Mouse (Mus musculus) cerebellum, adult 9-10 months (tissue): ENCODE measurements around the gene Rbbp6.

Experiments
- DNase-seq: peaks from one replicate; pipeline ENCODE4 v3.0.0; 2022

Gene Rbbp6

GRCm38 (mm10) chr7:122965386-122965785, at the start of gene Rbbp6:
Gene Rbbp6 (plus strand): TSS chr7:122965686.
- DNase-seq = no peak

- DNase-seq = peak; percentile 46
These were observed 45.5 kb upstream of the Rbbp6 start for GRCm38 (mm10) chr7:122919728-122920582.

GRCm38 (mm10) chr7:122921537-122921936, 43.9 kb upstream of the Rbbp6 start:
- no peak for DNase-seq

GRCm38 (mm10) chr7:122924256-122924655, 41.2 kb upstream of the Rbbp6 start:
- no peak for DNase-seq

GRCm38 (mm10) chr7:122930494-122930893, 35.0 kb upstream of the Rbbp6 start:
- DNase-seq = no peak

- no peak for DNase-seq
These were observed 33.3 kb upstream of the Rbbp6 start for GRCm38 (mm10) chr7:122932171-122932570.

- no peak for DNase-seq
These were observed 28.9 kb upstream of the Rbbp6 start for GRCm38 (mm10) chr7:122936626-122937025.

GRCm38 (mm10) chr7:122938197-122938596, 27.3 kb upstream of the Rbbp6 start:
- DNase-seq = no peak

- no peak for DNase-seq
These were observed 26.3 kb upstream of the Rbbp6 start for GRCm38 (mm10) chr7:122939181-122939580.

- DNase-seq = no peak
These were observed 25.0 kb upstream of the Rbbp6 start for GRCm38 (mm10) chr7:122940371-122941075.

- DNase-seq = no peak
These were observed 23.4 kb upstream of the Rbbp6 start for GRCm38 (mm10) chr7:122942111-122942510.

- DNase-seq = peak; percentile 90
These were observed 20.3 kb upstream of the Rbbp6 start for GRCm38 (mm10) chr7:122945149-122945548.

GRCm38 (mm10) chr7:122949268-122949667, 16.2 kb upstream of the Rbbp6 start:
- no peak for DNase-seq

- no peak for DNase-seq
These were observed 14.0 kb upstream of the Rbbp6 start for GRCm38 (mm10) chr7:122951464-122951863.

- no peak for DNase-seq
These were observed 13.4 kb upstream of the Rbbp6 start for GRCm38 (mm10) chr7:122952066-122952465.

- no peak for DNase-seq
These were observed 10.8 kb upstream of the Rbbp6 start for GRCm38 (mm10) chr7:122954451-122955225.

GRCm38 (mm10) chr7:122955226-122955955, 10.1 kb upstream of the Rbbp6 start:
- DNase-seq = no peak

GRCm38 (mm10) chr7:122968751-122969150, 3.3 kb downstream of the Rbbp6 start:
- DNase-seq = no peak

- DNase-seq = peak; percentile 94
These were observed 3.9 kb downstream of the Rbbp6 start for GRCm38 (mm10) chr7:122969231-122970032.

GRCm38 (mm10) chr7:122970119-122970781, 4.8 kb downstream of the Rbbp6 start:
- peak; percentile 56 for DNase-seq

GRCm38 (mm10) chr7:122970864-122971420, 5.5 kb downstream of the Rbbp6 start:
- no peak for DNase-seq
